Mouse (Mus musculus) midbrain, embryonic 11.5 days (tissue): ENCODE measurements at regions not wholly inside any gene's neighbourhood (a gene's known extent, or its start where the extent isn't known, plus 50 kb on each side); places are given as distances from the start of the nearest gene placed in this dataset.

Source experiments
- ATAC-seq: fragments of 200-750 bp; cut with Nextera tagmentation; 2 replicates; pipeline ENCODE4 v1.8.0; 2017; ENCODE audit warnings: moderate TSS enrichment, moderate library complexity; ENCODE audit not compliant: low FRiP score
- DNase-seq: peaks from one replicate; pipeline ENCODE4 v3.0.0; 2015; ENCODE audit warnings: low spot score; ENCODE audit errors: missing footprints
- H3K27ac ChIP-seq: fragments of 300-500 bp; sonication (generic); 2 replicates; pipeline ENCODE4 v1.5.1; 2014; ENCODE audit warnings: low read depth, low read length
- H3K27me3 ChIP-seq: fragments of 300-500 bp; sonication (generic); 2 replicates; pipeline ENCODE4 v1.6.1; 2014; ENCODE audit warnings: mild to moderate bottlenecking, low read length, moderate library complexity, mixed read lengths; ENCODE audit not compliant: control insufficient read depth, insufficient read depth
- H3K36me3 ChIP-seq: fragments of 300-500 bp; sonication (generic); 2 replicates; pipeline ENCODE4 v1.6.1; 2014; ENCODE audit warnings: mild to moderate bottlenecking, low read length, moderate library complexity, mixed read lengths; ENCODE audit not compliant: control insufficient read depth, insufficient read depth
- H3K4me1 ChIP-seq: fragments of 300-500 bp; sonication (generic); 2 replicates; pipeline ENCODE4 v1.6.1; 2014; ENCODE audit warnings: low read length; ENCODE audit not compliant: control insufficient read depth, insufficient read depth
- H3K4me2 ChIP-seq: fragments of 300-500 bp; sonication (generic); 2 replicates; pipeline ENCODE4 v1.6.1; 2014; ENCODE audit warnings: mild to moderate bottlenecking, moderate library complexity
- H3K4me3 ChIP-seq: fragments of 300-500 bp; sonication (generic); 2 replicates; pipeline ENCODE4 v1.5.1; 2014; ENCODE audit warnings: low read depth, low read length
- H3K9ac ChIP-seq: fragments of 300-500 bp; sonication (generic); 2 replicates; pipeline ENCODE4 v1.6.1; 2014; ENCODE audit warnings: low read length
- H3K9me3 ChIP-seq: fragments of 300-500 bp; sonication (generic); 2 replicates; pipeline ENCODE4 v1.6.1; 2016; ENCODE audit warnings: low read length; ENCODE audit not compliant: control insufficient read depth
- WGBS: fragments of 180-500 bp; shearing (Covaris S2); extraction: QIAGEN DNeasy Blood & Tissue Kit; methylation state at CpG from one replicate; pipeline ENCODE4 v1.1.7; 2014; 5-methylcytosine and 5-hydroxymethylcytosine counted together

- DNase-seq (no peak), ATAC-seq (no peak)
- no peaks in the 10 kb centered on the region for H3K4me1 ChIP-seq
- H3K36me3 ChIP-seq: no peaks in the 10 kb centered on the region
- 45% methylated on average over 9 of the region's 9 CpGs for WGBS
- H3K4me3 ChIP-seq: no peak overlapping the region
- no peak overlapping the region for H3K27ac ChIP-seq
- no peak overlapping the region for H3K9ac ChIP-seq
- H3K4me2 ChIP-seq: no peak overlapping the region
- no peaks in the 10 kb centered on the region for H3K27me3 ChIP-seq
- no peaks in the 10 kb centered on the region for H3K9me3 ChIP-seq
Measured at GRCm38 (mm10) chr2:30525295-30525694, 51.3 kb upstream of the Ier5l start.

GRCm38 (mm10) chr2:30525831-30526230 lies 51.8 kb upstream of the Ier5l start:
- ATAC-seq: no peak
- Histone ChIP-seq H3K4me2 (no peak overlapping the region), H3K4me3 (no peak overlapping the region), H3K4me1 (no peaks in the 10 kb centered on the region), H3K27ac (no peak overlapping the region), H3K27me3 (no peaks in the 10 kb centered on the region), H3K36me3 (no peaks in the 10 kb centered on the region), H3K9ac (no peak overlapping the region), H3K9me3 (no peaks in the 10 kb centered on the region)
- 70% methylated on average over 3 of the region's 3 CpGs for WGBS
- no peak for DNase-seq

- H3K4me1 ChIP-seq: no peaks in the 10 kb centered on the region
Measured at GRCm38 (mm10) chr2:30527495-30527894, 53.5 kb upstream of the Ier5l start.

GRCm38 (mm10) chr2:30532948-30533347 lies 58.9 kb upstream of the Ier5l start:
- H3K4me3 ChIP-seq: no peak overlapping the region
- DNase-seq (no peak), ATAC-seq (no peak)
- no peak overlapping the region for H3K9ac ChIP-seq
- no peaks in the 10 kb centered on the region for H3K9me3 ChIP-seq
- H3K36me3 ChIP-seq: no peaks in the 10 kb centered on the region
- no peaks in the 10 kb centered on the region for H3K4me1 ChIP-seq
- no peak overlapping the region for H3K4me2 ChIP-seq
- no peaks in the 10 kb centered on the region for H3K27me3 ChIP-seq
- H3K27ac ChIP-seq: no peak overlapping the region

More at GRCm38 (mm10) chr2:30527495-30527894, 53.5 kb upstream of the Ier5l start:
- WGBS: 51% methylated on average over 4 of the region's 4 CpGs
- Histone ChIP-seq H3K9me3 (no peaks in the 10 kb centered on the region), H3K9ac (no peak overlapping the region), H3K4me2 (no peak overlapping the region), H3K27me3 (no peaks in the 10 kb centered on the region), H3K27ac (no peak overlapping the region), H3K36me3 (no peaks in the 10 kb centered on the region), H3K4me3 (no peak overlapping the region)
- DNase-seq (no peak), ATAC-seq (no peak)

- H3K9me3 ChIP-seq: no peaks in the 10 kb centered on the region
- H3K4me3 ChIP-seq: no peak overlapping the region
- no peak for ATAC-seq
- WGBS: 92% methylated on average over 6 of the region's 6 CpGs
- H3K36me3 ChIP-seq: no peaks in the 10 kb centered on the region
- no peaks in the 10 kb centered on the region for H3K27me3 ChIP-seq
- H3K4me1 ChIP-seq: no peaks in the 10 kb centered on the region
- no peak for DNase-seq
- H3K9ac ChIP-seq: no peak overlapping the region
- no peak overlapping the region for H3K4me2 ChIP-seq
- H3K27ac ChIP-seq: no peak overlapping the region
Measured at GRCm38 (mm10) chr2:30533367-30533766, 59.3 kb upstream of the Ier5l start.

GRCm38 (mm10) chr2:30534485-30534884 lies 60.4 kb upstream of the Cstad start:
- Histone ChIP-seq H3K27me3 (no peaks in the 10 kb centered on the region), H3K4me3 (no peak overlapping the region), H3K27ac (no peak overlapping the region), H3K4me2 (no peak overlapping the region), H3K9ac (no peak overlapping the region), H3K4me1 (no peaks in the 10 kb centered on the region), H3K9me3 (no peaks in the 10 kb centered on the region), H3K36me3 (no peaks in the 10 kb centered on the region)
- DNase-seq: no peak
- WGBS: 69% methylated on average over 10 of the region's 10 CpGs
- no peak for ATAC-seq

- Histone ChIP-seq H3K4me1 (peaks cover 8% of the 10 kb centered on the region), H3K27me3 (no peaks in the 10 kb centered on the region), H3K4me3 (no peak overlapping the region), H3K27ac (no peak overlapping the region), H3K36me3 (no peaks in the 10 kb centered on the region), H3K4me2 (no peak overlapping the region), H3K9ac (no peak overlapping the region), H3K9me3 (no peaks in the 10 kb centered on the region)
- DNase-seq: no peak
- no peak for ATAC-seq
- 63% methylated on average over 1 of the region's 1 CpGs for whole genome bisulfite sequencing
Measured at GRCm38 (mm10) chr2:30539305-30539704, 55.5 kb upstream of the Cstad start.

GRCm38 (mm10) chr2:30541541-30541940 lies 53.3 kb upstream of the Cstad start:
- 72% methylated on average over 4 of the region's 4 CpGs for WGBS

GRCm38 (mm10) chr2:30544782-30545435 lies 49.9 kb upstream of the Cstad start:
- H3K4me1 ChIP-seq: peaks cover 25% of the 10 kb centered on the region
- ATAC-seq (peak; percentile 93), DNase-seq (peak; percentile 99)
- WGBS: 2% methylated on average over 35 of the region's 35 CpGs
- H3K4me3 ChIP-seq: no peak overlapping the region; the same call in 1 of the 2 replicates
- no peaks in the 10 kb centered on the region for H3K9me3 ChIP-seq
- H3K36me3 ChIP-seq: no peaks in the 10 kb centered on the region
- peak overlapping the region; percentile 29; the same call in 1 of the 2 replicates for H3K4me2 ChIP-seq
- H3K9ac ChIP-seq: peak overlapping the region; percentile 14; the same call in 1 of the 2 replicates
- no peak overlapping the region for H3K27ac ChIP-seq
- no peaks in the 10 kb centered on the region for H3K27me3 ChIP-seq

More at GRCm38 (mm10) chr2:30541541-30541940, 53.3 kb upstream of the Cstad start:
- H3K9ac ChIP-seq: no peak overlapping the region
- H3K4me2 ChIP-seq: no peak overlapping the region
- H3K27me3 ChIP-seq: no peaks in the 10 kb centered on the region
- no peaks in the 10 kb centered on the region for H3K9me3 ChIP-seq
- H3K4me1 ChIP-seq: peaks cover 19% of the 10 kb centered on the region
- ATAC-seq (no peak), DNase-seq (no peak)
- H3K27ac ChIP-seq: peak overlapping the region; percentile 36; the same call in 1 of the 2 replicates
- no peaks in the 10 kb centered on the region for H3K36me3 ChIP-seq
- H3K4me3 ChIP-seq: no peak overlapping the region
